Mouse (Mus musculus) embryo, embryonic 10.5 days (tissue): ENCODE measurements around the gene Npvf.
"Not testable (repeated sequence)": the region's sequence is repeated elsewhere in the genome, so short reads cannot be mapped to it uniquely, and the experiment has no call there.

Experiments used
- DNase-seq: peaks from one replicate; pipeline ENCODE4 v3.0.0-alpha.2; 2015; ENCODE audit warnings: low spot score

Npvf gene

DNA sequence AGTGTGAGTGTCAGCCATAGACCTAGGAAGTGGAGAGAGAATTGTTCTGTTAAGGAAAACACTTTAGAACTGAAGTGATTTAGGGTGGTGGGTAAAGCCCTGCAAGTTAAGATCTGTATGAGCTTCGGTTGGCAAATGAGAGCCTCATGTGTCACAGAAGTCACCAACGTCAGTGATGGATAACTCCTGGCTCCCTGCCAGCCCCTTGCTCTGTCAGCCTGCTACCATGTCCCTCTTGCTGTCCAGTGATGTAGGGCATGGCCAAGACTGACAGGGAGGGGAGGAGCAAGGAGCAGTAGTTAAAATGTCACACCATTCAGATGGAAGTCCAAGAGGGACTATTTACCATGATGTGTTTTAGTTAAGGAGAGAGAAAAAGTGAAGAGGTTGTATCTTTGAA is 14.6 kb downstream of the Npvf start:
- DNase-seq, result no peak

GRCm38 (mm10) chr6:50626170-50626569 is 28.1 kb downstream of the Npvf start:
- DNase-seq, result not testable (repeated sequence)

DNA sequence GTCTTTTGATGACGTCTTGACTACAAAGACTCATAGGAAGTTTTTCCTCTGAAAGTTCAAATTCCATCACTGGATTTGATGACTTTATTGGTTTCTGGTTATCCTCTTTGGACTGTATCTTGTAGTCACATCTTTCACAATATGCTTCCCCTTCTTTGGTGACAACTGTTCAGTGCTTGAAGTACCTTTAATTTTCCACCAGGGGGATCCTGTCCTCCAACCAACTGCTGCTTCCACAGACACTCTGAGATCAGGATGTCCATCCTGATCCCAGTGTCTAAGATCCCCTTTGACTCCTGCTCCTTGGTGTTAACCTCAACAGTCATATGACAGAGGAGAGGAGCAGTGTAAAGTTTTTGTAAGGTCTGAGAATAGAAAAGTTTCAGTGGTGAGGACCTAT is 36.0 kb downstream of the Npvf start:
- not testable (repeated sequence) for DNase-seq

- peak; percentile 72 for DNase-seq
Measured at GRCm38 (mm10) chr6:50601620-50602019, 52.6 kb downstream of the Npvf start.
